Mouse (Mus musculus): ENCODE results near the gene Pvrig.
"Not testable (repeated sequence)": the region's sequence is repeated elsewhere in the genome, so short reads cannot be mapped to it uniquely, and the experiment has no call there.

The Pvrig gene

GRCm38 (mm10) chr5:138341661-138342060 is at the start of gene Pvrig:
Pvrig (plus strand) TSS chr5:138341961.
- in situ Hi-C loops (cut with MboI; ENCODE audit: low pct_unique_long_range_greater_than_20kb in 1 of 2, low sequenced_read_pairs in 2 of 2, unreplicated experiment in 1 of 2): no loop called here

- in situ Hi-C loops (cut with MboI; ENCODE audit: low pct_unique_long_range_greater_than_20kb in 1 of 2, low sequenced_read_pairs in 2 of 2, unreplicated experiment in 1 of 2): no loop called here
Measured at GRCm38 (mm10) chr5:138294158-138294557, 47.6 kb upstream of the Pvrig start.

- in situ Hi-C loops (cut with MboI; ENCODE audit: low pct_unique_long_range_greater_than_20kb in 1 of 2, low sequenced_read_pairs in 2 of 2, unreplicated experiment in 1 of 2): no loop called here
Measured at GRCm38 (mm10) chr5:138299613-138300012, 42.1 kb upstream of the Pvrig start.

GRCm38 (mm10) chr5:138312795-138313194 is 29.0 kb upstream of the Pvrig start:
- in situ Hi-C loops (cut with MboI; ENCODE audit: low pct_unique_long_range_greater_than_20kb in 1 of 2, low sequenced_read_pairs in 2 of 2, unreplicated experiment in 1 of 2): no loop called here

GRCm38 (mm10) chr5:138343216-138343615 is 1.5 kb downstream of the Pvrig start:
- in situ Hi-C loops (cut with MboI; ENCODE audit: low pct_unique_long_range_greater_than_20kb in 1 of 2, low sequenced_read_pairs in 2 of 2, unreplicated experiment in 1 of 2): no loop called here

- in situ Hi-C loops (cut with MboI; ENCODE audit: low pct_unique_long_range_greater_than_20kb in 1 of 2, low sequenced_read_pairs in 2 of 2, unreplicated experiment in 1 of 2): not testable (repeated sequence)
Measured at GRCm38 (mm10) chr5:138363208-138363607, 21.4 kb downstream of the Pvrig start.

GRCm38 (mm10) chr5:138365347-138365746 is 23.6 kb downstream of the Pvrig start:
- in situ Hi-C loops (cut with MboI; ENCODE audit: low pct_unique_long_range_greater_than_20kb in 1 of 2, low sequenced_read_pairs in 2 of 2, unreplicated experiment in 1 of 2): not testable (repeated sequence)
